Mouse (Mus musculus) forebrain, embryonic 12.5 days (tissue): ENCODE data around the gene Retreg3. TPM values are rescaled to one million over a fixed set of nuclear protein-coding genes. Genes with fewer than 3 reads are reported as not detected.

ENCODE experiments used
- ATAC-seq: fragments of 200-750 bp; cut with Nextera tagmentation; 2 replicates; pipeline ENCODE4 v1.8.0; 2017; ENCODE audit warnings: moderate TSS enrichment; ENCODE audit not compliant: low FRiP score
- H3K27ac ChIP-seq: fragments of 300-500 bp; sonication (generic); 2 replicates; pipeline ENCODE4 v1.5.1; 2016; ENCODE audit warnings: mild to moderate bottlenecking
- H3K27me3 ChIP-seq: fragments of 300-500 bp; sonication (generic); 2 replicates; pipeline ENCODE4 v1.6.1; 2016; ENCODE audit warnings: mild to moderate bottlenecking
- H3K36me3 ChIP-seq: fragments of 300-500 bp; sonication (generic); replicated peaks from 2 replicates; pipeline ENCODE4 v1.6.1; 2016; ENCODE audit warnings: mild to moderate bottlenecking
- H3K4me1 ChIP-seq: fragments of 300-500 bp; sonication (generic); 2 replicates; pipeline ENCODE4 v1.6.1; 2016
- H3K4me2 ChIP-seq: fragments of 300-500 bp; sonication (generic); 2 replicates; pipeline ENCODE4 v1.6.1; 2016; ENCODE audit warnings: mild to moderate bottlenecking, moderate library complexity
- H3K4me3 ChIP-seq: fragments of 300-500 bp; sonication (generic); replicated peaks from 2 replicates; pipeline ENCODE4 v1.5.1; 2016; ENCODE audit warnings: mild to moderate bottlenecking
- H3K9ac ChIP-seq: fragments of 300-500 bp; sonication (generic); 2 replicates; pipeline ENCODE4 v1.6.1; 2016; ENCODE audit warnings: mild to moderate bottlenecking
- H3K9me3 ChIP-seq: fragments of 300-500 bp; sonication (generic); 2 replicates; pipeline ENCODE4 v1.6.1; 2016
- WGBS: fragments of 180-500 bp; shearing (Covaris S2); methylation state at CpG from one replicate; pipeline ENCODE4 v1.1.7; 2016; 5-methylcytosine and 5-hydroxymethylcytosine counted together
- polyA plus RNA-seq: library from polyadenylated mRNA; unstranded; fragments of >200 nt; fragmentation: Nextera tagmentation; extraction: Ambion mirVana; gene quantifications from 2 replicates; pipeline ENCODE4 v1.2.1, GENCODE M21; 2016

Gene Retreg3
- polyA plus RNA-seq, 1 experiment from 2014 or later, result 19.3 TPM

DNA sequence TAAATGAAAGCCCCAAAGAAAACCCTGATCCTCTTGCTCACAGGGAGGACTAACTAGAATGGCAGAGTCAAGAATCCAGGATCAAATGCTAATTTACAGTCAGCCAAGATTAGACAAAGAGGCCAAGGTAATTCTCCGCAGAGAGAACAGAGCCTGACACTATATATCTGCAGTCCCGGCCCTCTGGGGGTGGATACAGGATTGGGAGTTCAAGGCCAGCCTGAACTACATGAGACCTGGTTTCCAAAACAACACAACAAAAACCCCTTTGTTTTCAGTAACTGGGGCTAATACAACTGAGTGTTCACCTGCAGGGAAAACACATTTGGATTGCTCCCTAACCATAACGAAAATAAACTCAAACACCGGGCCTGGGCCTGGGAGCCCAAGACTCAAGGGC lies 55.2 kb downstream of the Retreg3 start:
- H3K27ac ChIP-seq, result peak overlapping the region; percentile 73; the same call in 1 of the 2 replicates
- 0 out of 2 replicates have a peak, but pooled peaks cover 7% of the 10 kb centered on the region for H3K27me3 ChIP-seq
- H3K4me2 ChIP-seq, result no peak overlapping the region
- H3K4me1 ChIP-seq, result peaks cover 12% of the 10 kb centered on the region
- H3K9me3 ChIP-seq, result no peaks in the 10 kb centered on the region
- peaks cover 39% of the 10 kb centered on the region for H3K36me3 ChIP-seq
- ATAC-seq, result no peak
- H3K9ac ChIP-seq, result no peak overlapping the region
- 85% methylated on average over 4 of the region's 4 CpGs for WGBS
- H3K4me3 ChIP-seq, result no peak overlapping the region

DNA sequence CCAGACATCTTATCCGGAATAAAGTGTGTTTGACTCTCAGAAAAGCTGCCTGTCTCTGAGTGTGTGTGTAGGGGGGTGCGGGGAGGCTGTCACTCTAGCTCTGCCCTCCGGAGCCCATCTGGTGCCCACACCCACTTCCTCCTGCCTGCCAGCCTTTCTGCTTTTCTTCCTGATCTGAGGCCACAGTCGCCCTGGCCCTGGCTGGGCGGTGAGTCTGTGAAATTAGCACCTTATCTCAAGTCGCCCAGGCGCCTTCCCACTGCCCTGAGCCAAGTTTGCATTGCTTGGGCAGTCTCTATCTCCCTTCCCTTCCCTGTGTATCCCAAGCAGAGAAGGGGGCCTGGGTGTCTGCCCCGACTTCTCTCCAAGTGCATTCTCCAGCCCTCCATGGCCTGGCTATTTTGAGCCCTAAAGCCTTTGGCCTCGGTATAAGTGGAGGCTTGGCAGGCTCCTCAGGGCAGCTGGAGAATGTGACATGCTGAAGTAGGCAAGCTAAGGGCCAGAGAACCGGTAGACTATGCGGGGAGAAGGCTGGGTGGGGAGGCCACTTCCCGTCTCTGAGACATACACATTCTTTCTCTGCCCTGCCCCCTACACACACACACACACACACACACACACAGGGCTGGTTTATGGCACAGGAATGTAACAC lies 55.9 kb downstream of the Retreg3 start:
- WGBS, result 65% methylated on average over 12 of the region's 12 CpGs
- ATAC-seq, result no peak
- Histone ChIP-seq H3K9me3 (no peaks in the 10 kb centered on the region), H3K4me2 (no peak overlapping the region), H3K4me3 (no peak overlapping the region), H3K27ac (peak overlapping the region; percentile 73), H3K27me3 (0 out of 2 replicates have a peak, but pooled peaks cover 7% of the 10 kb centered on the region), H3K4me1 (peaks cover 9% of the 10 kb centered on the region; the same call in 1 of the 2 replicates), H3K36me3 (peaks cover 46% of the 10 kb centered on the region), H3K9ac (no peak overlapping the region)

DNA sequence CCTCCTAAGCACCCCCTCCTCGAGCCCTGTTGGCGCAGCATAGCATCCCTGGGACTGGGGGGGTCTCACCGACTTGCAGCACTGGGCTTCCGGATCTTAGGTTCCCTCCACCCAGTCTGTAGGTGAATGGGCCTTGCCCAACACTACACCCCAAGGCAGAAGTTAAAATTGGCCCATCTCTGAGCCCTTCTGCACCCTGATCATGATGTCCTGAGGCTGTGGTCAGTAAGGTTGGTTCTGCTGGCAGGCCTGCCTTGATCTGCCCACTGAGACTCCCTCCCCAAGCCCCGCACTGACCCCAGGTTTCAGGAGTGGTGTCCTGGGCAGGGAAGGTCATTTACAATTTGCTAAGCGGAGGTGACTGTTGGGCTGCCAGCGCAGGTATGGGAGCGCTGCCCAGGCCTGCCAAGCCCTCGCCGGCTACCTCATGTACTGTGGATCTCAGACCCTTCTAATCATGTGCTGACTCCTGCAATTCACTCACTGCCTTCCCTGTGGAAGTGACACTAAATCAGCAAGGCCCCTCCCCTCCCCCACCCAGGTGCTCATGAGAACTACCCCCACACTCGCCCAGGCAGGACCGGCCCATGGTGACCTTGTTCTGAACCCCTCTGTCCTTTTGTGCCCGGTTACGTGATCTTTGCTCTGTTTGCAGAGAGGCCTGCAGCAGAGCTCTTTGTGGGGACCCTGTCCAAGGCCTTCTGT lies 56.6 kb downstream of the Retreg3 start:
- H3K27ac ChIP-seq, result peak overlapping the region; percentile 73
- no peak overlapping the region for H3K4me2 ChIP-seq
- WGBS, result 83% methylated on average over 14 of the region's 14 CpGs
- H3K4me1 ChIP-seq, result peaks cover 9% of the 10 kb centered on the region; the same call in 1 of the 2 replicates
- ATAC-seq, result no peak
- no peak overlapping the region for H3K9ac ChIP-seq
- H3K4me3 ChIP-seq, result no peak overlapping the region
- H3K36me3 ChIP-seq, result peaks cover 51% of the 10 kb centered on the region
- no peaks in the 10 kb centered on the region for H3K9me3 ChIP-seq
- H3K27me3 ChIP-seq, result 0 out of 2 replicates have a peak, but pooled peaks cover 7% of the 10 kb centered on the region

DNA sequence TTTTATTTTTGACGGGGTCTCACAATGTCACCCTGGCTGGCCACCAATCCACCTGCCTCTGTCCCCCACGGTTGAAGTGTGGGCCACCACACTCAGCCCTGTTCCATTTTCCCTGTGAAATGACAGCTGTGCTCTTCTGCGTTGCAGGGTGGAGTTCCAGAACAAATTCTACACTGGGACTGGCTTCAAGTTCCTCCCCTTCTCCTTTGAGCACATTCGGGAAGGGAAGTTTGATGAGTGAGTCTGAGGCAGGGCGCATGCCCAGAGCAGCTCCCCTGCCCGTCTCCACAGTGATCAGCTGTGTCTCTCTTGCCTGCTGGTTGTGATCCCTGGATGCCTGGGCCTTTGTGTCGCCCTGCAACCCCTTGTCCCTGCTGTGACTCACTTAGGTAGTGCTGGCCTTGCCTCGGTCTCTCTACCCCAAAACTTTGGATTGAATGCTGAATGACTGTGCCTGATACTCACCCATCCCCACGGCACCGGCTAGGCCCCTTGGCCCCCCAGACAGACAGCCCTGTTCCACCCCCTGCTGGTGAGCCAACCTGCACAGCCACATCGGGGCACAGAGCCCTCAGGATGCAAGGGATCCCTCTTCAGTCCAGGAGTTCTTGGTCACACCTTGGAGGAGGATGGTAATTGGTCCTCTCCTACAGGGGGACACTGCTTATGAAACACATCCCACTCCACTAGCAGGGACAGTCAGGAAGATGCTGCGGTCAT lies 57.4 kb downstream of the Retreg3 start:
- Histone ChIP-seq H3K9me3 (no peaks in the 10 kb centered on the region), H3K36me3 (peaks cover 53% of the 10 kb centered on the region), H3K27ac (no peak overlapping the region), H3K4me3 (no peak overlapping the region), H3K4me2 (no peak overlapping the region), H3K9ac (no peak overlapping the region), H3K27me3 (0 out of 2 replicates have a peak, but pooled peaks cover 7% of the 10 kb centered on the region), H3K4me1 (peaks cover 9% of the 10 kb centered on the region; the same call in 1 of the 2 replicates)
- 74% methylated on average over 12 of the region's 12 CpGs for WGBS
- no peak for ATAC-seq

DNA sequence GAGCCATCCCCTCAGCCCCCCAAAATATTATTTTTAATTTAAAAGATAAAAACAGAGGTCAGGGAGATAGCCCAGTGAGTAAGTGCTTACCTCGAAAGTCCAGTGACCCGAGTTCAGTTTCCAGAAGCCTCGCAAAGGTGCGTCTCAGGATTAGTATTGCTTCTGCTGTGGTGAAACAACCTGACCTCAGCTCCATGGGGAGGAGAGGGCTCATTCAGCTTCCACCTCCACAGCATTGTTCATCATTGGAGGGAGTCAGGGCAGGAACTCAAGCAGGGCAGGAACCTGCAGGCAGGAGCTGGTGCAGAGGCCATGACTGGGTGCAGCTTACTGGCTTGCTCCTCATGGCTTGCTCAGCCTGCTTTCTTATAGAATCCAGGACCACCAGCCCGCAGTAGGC lies 58.6 kb downstream of the Retreg3 start:
- 0 out of 2 replicates have a peak, but pooled peaks cover 2% of the 10 kb centered on the region for H3K27me3 ChIP-seq
- H3K4me1 ChIP-seq, result no peaks in the 10 kb centered on the region
- no peak overlapping the region for H3K9ac ChIP-seq
- H3K4me2 ChIP-seq, result no peak overlapping the region
- H3K36me3 ChIP-seq, result peaks cover 63% of the 10 kb centered on the region
- H3K4me3 ChIP-seq, result no peak overlapping the region
- no peak overlapping the region for H3K27ac ChIP-seq
- ATAC-seq, result no peak
- no peaks in the 10 kb centered on the region for H3K9me3 ChIP-seq
- 94% methylated on average over 5 of the region's 5 CpGs for WGBS

DNA sequence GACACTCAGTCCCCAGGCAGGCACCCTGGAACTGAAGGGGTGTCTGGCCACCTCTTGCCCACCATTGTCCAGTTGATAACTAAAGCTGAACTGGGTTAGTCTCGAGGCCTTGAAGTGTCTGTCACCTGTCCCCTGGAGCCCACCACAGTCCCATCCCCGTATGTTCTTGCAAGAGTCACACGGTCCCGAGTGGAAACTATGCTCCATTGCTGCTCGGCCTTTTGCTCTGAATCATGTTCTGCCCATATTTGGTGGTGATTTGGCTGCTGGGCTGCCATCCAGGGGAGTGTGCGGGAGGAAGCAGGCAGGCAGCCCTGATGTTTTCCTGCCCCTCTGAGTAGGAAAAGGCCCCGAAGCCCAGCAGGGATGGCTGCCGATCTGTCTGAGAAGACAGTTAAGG lies 59.6 kb downstream of the Retreg3 start:
- ATAC-seq, result no peak
- WGBS, result 88% methylated on average over 8 of the region's 8 CpGs
- H3K9ac ChIP-seq, result 0 out of 2 replicates have a peak overlapping the region, but pooled peaks have one; percentile 0
- peaks cover 69% of the 10 kb centered on the region for H3K36me3 ChIP-seq
- peak overlapping the region; percentile 42; the same call in 1 of the 2 replicates for H3K27ac ChIP-seq
- H3K4me1 ChIP-seq, result no peaks in the 10 kb centered on the region
- no peak overlapping the region for H3K4me2 ChIP-seq
- no peak overlapping the region for H3K4me3 ChIP-seq
- H3K27me3 ChIP-seq, result no peaks in the 10 kb centered on the region
- H3K9me3 ChIP-seq, result no peaks in the 10 kb centered on the region

DNA sequence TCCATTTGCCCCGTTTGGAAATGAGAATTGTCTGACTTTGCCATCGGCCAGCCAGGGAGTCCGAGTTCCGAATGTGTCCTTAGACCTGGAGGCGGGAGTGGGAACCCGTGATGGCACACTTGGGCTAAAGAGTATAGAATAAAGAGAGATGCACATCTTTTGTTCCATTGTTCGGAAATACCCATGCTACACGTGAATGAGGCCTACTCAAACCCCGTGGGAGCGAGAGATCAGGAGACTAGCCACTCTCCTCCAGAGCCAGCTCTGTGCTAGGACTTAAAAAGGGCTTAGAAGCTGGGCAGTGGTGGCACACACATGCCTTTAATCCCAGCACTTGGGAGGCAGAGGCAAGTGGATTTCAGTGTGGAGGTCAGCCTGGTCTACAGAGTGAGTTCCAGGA lies 60.2 kb downstream of the Retreg3 start:
- WGBS, result 75% methylated on average over 10 of the region's 10 CpGs
- Histone ChIP-seq H3K27me3 (no peaks in the 10 kb centered on the region), H3K4me3 (no peak overlapping the region), H3K36me3 (peaks cover 74% of the 10 kb centered on the region), H3K9ac (0 out of 2 replicates have a peak overlapping the region, but pooled peaks have one; percentile 0), H3K9me3 (no peaks in the 10 kb centered on the region), H3K4me2 (no peak overlapping the region), H3K4me1 (no peaks in the 10 kb centered on the region), H3K27ac (peak overlapping the region; percentile 42; the same call in 1 of the 2 replicates)
- no peak for ATAC-seq

DNA sequence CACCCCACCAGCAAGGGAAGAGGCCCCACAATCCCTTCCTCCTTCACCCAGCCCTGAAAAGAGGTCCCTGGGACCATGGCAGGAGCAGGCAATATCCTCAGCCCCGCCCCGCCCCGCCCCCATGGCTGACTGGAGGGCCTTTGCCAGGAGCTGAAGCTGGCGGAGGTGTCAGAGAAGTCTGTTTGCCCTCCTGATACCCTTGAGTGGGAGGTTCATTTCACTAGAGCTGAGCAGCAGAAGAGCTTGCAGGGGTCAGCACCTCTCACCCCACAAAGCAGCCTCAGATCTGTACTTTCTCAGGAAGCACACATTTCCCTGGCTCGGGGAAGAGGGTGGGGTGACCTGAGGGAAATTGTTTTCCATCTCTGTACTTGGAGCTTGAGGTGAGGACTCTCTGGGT lies 61.0 kb downstream of the Retreg3 start:
- no peak for ATAC-seq
- Histone ChIP-seq H3K4me2 (no peak overlapping the region), H3K9me3 (no peaks in the 10 kb centered on the region), H3K27ac (no peak overlapping the region), H3K27me3 (no peaks in the 10 kb centered on the region), H3K36me3 (peaks cover 79% of the 10 kb centered on the region), H3K4me1 (no peaks in the 10 kb centered on the region), H3K9ac (no peak overlapping the region), H3K4me3 (no peak overlapping the region)
- WGBS, result 80% methylated on average over 5 of the region's 5 CpGs

DNA sequence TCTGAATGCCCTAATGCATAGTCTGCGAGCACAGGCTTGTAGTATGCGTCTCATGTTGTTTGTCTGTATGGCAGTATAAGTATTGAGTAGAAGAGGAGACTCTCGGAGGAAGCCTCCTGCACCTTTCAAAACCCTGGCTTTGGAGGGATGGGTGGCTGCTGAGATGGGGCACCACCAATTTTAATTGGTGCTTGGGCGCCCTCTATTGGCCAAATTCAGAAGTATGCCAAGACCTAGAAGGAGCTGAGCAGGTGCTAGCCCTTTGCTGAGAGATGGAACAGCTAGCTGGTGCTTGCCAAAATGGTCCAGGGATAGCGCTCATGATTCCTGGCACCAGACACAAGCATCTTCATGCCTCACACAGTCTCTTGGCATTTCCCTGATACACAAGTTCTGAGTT lies 61.8 kb downstream of the Retreg3 start:
- Histone ChIP-seq H3K27ac (no peak overlapping the region), H3K4me2 (no peak overlapping the region), H3K9ac (no peak overlapping the region), H3K4me3 (no peak overlapping the region), H3K36me3 (peaks cover 78% of the 10 kb centered on the region), H3K4me1 (no peaks in the 10 kb centered on the region), H3K9me3 (no peaks in the 10 kb centered on the region), H3K27me3 (no peaks in the 10 kb centered on the region)
- ATAC-seq, result no peak
- WGBS, result 36% methylated on average over 5 of the region's 5 CpGs

DNA sequence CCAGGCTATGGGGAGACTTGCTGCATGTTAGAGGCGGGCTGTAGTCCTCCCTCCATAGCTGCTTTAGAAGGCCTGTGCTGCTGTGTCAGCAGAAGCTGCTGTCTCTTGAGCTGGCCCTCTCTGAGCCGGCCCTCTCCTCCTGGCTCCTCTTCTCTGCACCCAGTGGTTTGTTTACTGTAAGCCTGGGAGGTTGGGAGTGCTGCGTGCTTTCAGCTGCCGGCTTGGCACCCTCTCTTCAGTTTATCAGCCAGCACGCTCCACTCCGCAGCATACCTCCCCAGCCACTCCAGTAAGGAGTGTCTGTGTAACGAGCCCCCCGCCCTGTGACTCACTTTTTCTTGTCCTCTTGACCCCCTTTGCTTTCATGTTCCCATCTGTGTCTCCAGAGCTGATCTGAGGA lies 62.8 kb downstream of the Retreg3 start:
- Histone ChIP-seq H3K4me1 (no peaks in the 10 kb centered on the region), H3K27ac (no peak overlapping the region), H3K9ac (no peak overlapping the region), H3K4me2 (no peak overlapping the region), H3K9me3 (no peaks in the 10 kb centered on the region), H3K27me3 (no peaks in the 10 kb centered on the region), H3K4me3 (no peak overlapping the region), H3K36me3 (peaks cover 78% of the 10 kb centered on the region)
- 59% methylated on average over 8 of the region's 8 CpGs for WGBS
- no peak for ATAC-seq

DNA sequence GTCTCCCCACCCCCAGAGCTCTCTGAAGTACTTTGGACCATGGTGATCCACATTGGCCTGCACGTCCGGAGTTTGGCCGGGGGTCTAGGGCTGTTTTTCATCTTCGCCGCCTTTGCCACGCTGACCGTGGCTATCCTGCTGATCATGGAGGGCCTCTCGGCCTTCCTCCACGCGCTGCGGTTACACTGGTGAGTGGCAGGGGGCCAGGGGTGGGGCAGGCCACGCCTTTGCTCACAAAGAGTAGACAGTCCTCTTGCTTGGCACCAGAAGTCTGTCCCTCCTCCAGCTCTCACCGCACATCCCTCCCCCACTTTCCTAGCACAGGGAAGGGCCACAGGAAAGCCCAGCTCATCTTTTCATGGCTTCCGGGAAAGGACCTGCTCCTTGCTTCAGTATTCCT lies 64.3 kb downstream of the Retreg3 start:
- H3K4me3 ChIP-seq, result no peak overlapping the region
- H3K4me2 ChIP-seq, result no peak overlapping the region
- H3K27me3 ChIP-seq, result no peaks in the 10 kb centered on the region
- no peaks in the 10 kb centered on the region for H3K4me1 ChIP-seq
- H3K36me3 ChIP-seq, result peaks cover 81% of the 10 kb centered on the region
- no peaks in the 10 kb centered on the region for H3K9me3 ChIP-seq
- no peak overlapping the region for H3K27ac ChIP-seq
- H3K9ac ChIP-seq, result no peak overlapping the region
- ATAC-seq, result no peak
- WGBS, result 86% methylated on average over 14 of the region's 14 CpGs

DNA sequence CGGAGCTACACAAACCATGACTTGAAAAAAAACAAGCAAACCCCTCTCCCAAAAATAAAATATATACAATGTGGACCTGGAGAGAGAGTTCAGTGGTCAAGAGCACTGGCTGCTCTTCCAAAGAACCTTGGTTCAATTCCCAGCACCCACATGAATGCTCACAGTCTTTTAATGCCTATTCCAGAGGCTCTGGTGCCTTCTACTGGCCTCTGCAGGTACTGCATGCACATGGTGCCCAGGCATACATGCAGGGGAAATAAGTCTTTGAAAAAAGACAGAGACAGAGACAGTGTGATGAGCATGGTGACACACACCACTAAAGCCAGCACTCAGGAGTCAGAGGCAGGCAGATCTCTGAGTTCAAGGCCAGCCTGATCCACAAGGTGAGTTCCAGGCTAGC lies 65.7 kb downstream of the Retreg3 start:
- Histone ChIP-seq H3K4me3 (no peak overlapping the region), H3K36me3 (peaks cover 82% of the 10 kb centered on the region), H3K4me2 (no peak overlapping the region), H3K9ac (no peak overlapping the region), H3K27me3 (no peaks in the 10 kb centered on the region), H3K4me1 (no peaks in the 10 kb centered on the region), H3K9me3 (no peaks in the 10 kb centered on the region), H3K27ac (no peak overlapping the region)
- 100% methylated on average over 1 of the region's 1 CpGs for WGBS
- ATAC-seq, result no peak
